Mouse (Mus musculus): Measurements from ENCODE around the gene Aff3. TPM values are rescaled to one million over a fixed set of nuclear protein-coding genes. Genes with fewer than 3 reads are reported as not detected.

The Aff3 gene
- polyA plus RNA-seq, 1 experiment from 2014 or later, result 1.5 TPM

- H3K4me1 ChIP-seq, result peaks cover 19% of the 10 kb centered on the region
- H3K27ac ChIP-seq, result 0 out of 2 replicates have a peak overlapping the region, but pooled peaks have one; percentile 10
- H3K4me2 ChIP-seq, result peak overlapping the region; percentile 79
- H3K4me3 ChIP-seq, result peak overlapping the region; percentile 60
- ATAC-seq, result 0 out of 2 replicates have a peak, but pooled peaks have one; percentile 27
- no peaks in the 10 kb centered on the region for H3K36me3 ChIP-seq
- no peaks in the 10 kb centered on the region for H3K9me3 ChIP-seq (replicated peaks)
- peak overlapping the region; percentile 41; the same call in 1 of the 2 replicates for H3K9ac ChIP-seq
- WGBS (ENCODE audit: insufficient replicate concordance), result 2% methylated on average over 52 of the region's 133 CpGs
- H3K27me3 ChIP-seq (replicated peaks), result peaks cover 75% of the 10 kb centered on the region
Observed at GRCm38 (mm10) chr1:38626739-38627661, 37.8 kb downstream of the Aff3 start.

GRCm38 (mm10) chr1:38626388-38626738 is 38.4 kb downstream of the Aff3 start:
- ATAC-seq, result no peak
- Histone ChIP-seq H3K9ac (no peak overlapping the region), H3K4me2 (peak overlapping the region; percentile 79), H3K27me3 (replicated peaks) (peaks cover 72% of the 10 kb centered on the region), H3K36me3 (no peaks in the 10 kb centered on the region), H3K4me1 (peaks cover 19% of the 10 kb centered on the region), H3K4me3 (peak overlapping the region; percentile 60), H3K9me3 (replicated peaks) (no peaks in the 10 kb centered on the region), H3K27ac (no peak overlapping the region)
- 7% methylated on average over 10 of the region's 10 CpGs for WGBS (ENCODE audit: insufficient replicate concordance)

GRCm38 (mm10) chr1:38621840-38622239 is 42.9 kb downstream of the Aff3 start:
- ATAC-seq, result no peak
- Histone ChIP-seq H3K36me3 (no peaks in the 10 kb centered on the region), H3K4me1 (peaks cover 8% of the 10 kb centered on the region), H3K27me3 (replicated peaks) (peaks cover 29% of the 10 kb centered on the region), H3K4me2 (no peak overlapping the region), H3K4me3 (no peak overlapping the region), H3K9ac (no peak overlapping the region), H3K27ac (no peak overlapping the region), H3K9me3 (replicated peaks) (no peaks in the 10 kb centered on the region)
- 50% methylated on average over 4 of the region's 4 CpGs for WGBS (ENCODE audit: insufficient replicate concordance)

- no peak overlapping the region for H3K9ac ChIP-seq
- no peaks in the 10 kb centered on the region for H3K9me3 ChIP-seq (replicated peaks)
- ATAC-seq, result no peak
- H3K27ac ChIP-seq, result no peak overlapping the region
- H3K4me3 ChIP-seq, result no peak overlapping the region
- no peaks in the 10 kb centered on the region for H3K4me1 ChIP-seq
- 69% methylated on average over 6 of the region's 6 CpGs for WGBS (ENCODE audit: insufficient replicate concordance)
- no peak overlapping the region for H3K4me2 ChIP-seq
- H3K36me3 ChIP-seq, result no peaks in the 10 kb centered on the region
- H3K27me3 ChIP-seq (replicated peaks), result peaks cover 16% of the 10 kb centered on the region
Observed at GRCm38 (mm10) chr1:38620401-38620800, 44.4 kb downstream of the Aff3 start.

GRCm38 (mm10) chr1:38606741-38607140 is 58.0 kb downstream of the Aff3 start:
- ATAC-seq, result no peak
- Histone ChIP-seq H3K27ac (no peak overlapping the region), H3K9ac (no peak overlapping the region), H3K4me3 (no peak overlapping the region), H3K36me3 (no peaks in the 10 kb centered on the region), H3K4me1 (no peaks in the 10 kb centered on the region), H3K4me2 (no peak overlapping the region), H3K27me3 (replicated peaks) (no peaks in the 10 kb centered on the region), H3K9me3 (replicated peaks) (no peaks in the 10 kb centered on the region)
- 71% methylated on average over 4 of the region's 4 CpGs for WGBS (ENCODE audit: insufficient replicate concordance)

GRCm38 (mm10) chr1:38605426-38605825 is 59.3 kb downstream of the Aff3 start:
- whole genome bisulfite sequencing (ENCODE audit: insufficient replicate concordance), result 70% methylated on average over 4 of the region's 4 CpGs
- Histone ChIP-seq H3K36me3 (no peaks in the 10 kb centered on the region), H3K9ac (no peak overlapping the region), H3K4me3 (no peak overlapping the region), H3K9me3 (replicated peaks) (no peaks in the 10 kb centered on the region), H3K27ac (no peak overlapping the region), H3K4me1 (no peaks in the 10 kb centered on the region), H3K4me2 (no peak overlapping the region), H3K27me3 (replicated peaks) (no peaks in the 10 kb centered on the region)
- ATAC-seq, result no peak

GRCm38 (mm10) chr1:38604611-38605010 is 60.1 kb downstream of the Aff3 start:
- no peak overlapping the region for H3K4me3 ChIP-seq
- H3K9ac ChIP-seq, result no peak overlapping the region
- H3K27me3 ChIP-seq (replicated peaks), result no peaks in the 10 kb centered on the region; the same call in 1 of the 2 replicates
- H3K9me3 ChIP-seq (replicated peaks), result no peaks in the 10 kb centered on the region
- 62% methylated on average over 7 of the region's 7 CpGs for WGBS (ENCODE audit: insufficient replicate concordance)
- no peak overlapping the region for H3K4me2 ChIP-seq
- no peak overlapping the region for H3K27ac ChIP-seq
- H3K36me3 ChIP-seq, result no peaks in the 10 kb centered on the region
- ATAC-seq, result no peak
- H3K4me1 ChIP-seq, result no peaks in the 10 kb centered on the region

- Histone ChIP-seq H3K4me1 (no peaks in the 10 kb centered on the region), H3K4me3 (no peak overlapping the region), H3K9ac (no peak overlapping the region), H3K4me2 (no peak overlapping the region), H3K27ac (no peak overlapping the region), H3K36me3 (no peaks in the 10 kb centered on the region), H3K27me3 (replicated peaks) (no peaks in the 10 kb centered on the region; the same call in 1 of the 2 replicates), H3K9me3 (replicated peaks) (no peaks in the 10 kb centered on the region)
- 46% methylated on average over 11 of the region's 11 CpGs for WGBS (ENCODE audit: insufficient replicate concordance)
- no peak for ATAC-seq
Observed at GRCm38 (mm10) chr1:38601802-38602508, 62.8 kb downstream of the Aff3 start.

- no peak overlapping the region for H3K9ac ChIP-seq
- no peak for ATAC-seq
- no peak overlapping the region for H3K4me3 ChIP-seq
- no peaks in the 10 kb centered on the region for H3K36me3 ChIP-seq
- no peak overlapping the region for H3K27ac ChIP-seq
- H3K27me3 ChIP-seq (replicated peaks), result no peaks in the 10 kb centered on the region; the same call in 1 of the 2 replicates
- no peak overlapping the region for H3K4me2 ChIP-seq
- H3K4me1 ChIP-seq, result no peaks in the 10 kb centered on the region
- 57% methylated on average over 3 of the region's 3 CpGs for WGBS (ENCODE audit: insufficient replicate concordance)
- H3K9me3 ChIP-seq (replicated peaks), result no peaks in the 10 kb centered on the region
Observed at GRCm38 (mm10) chr1:38595311-38595710, 69.4 kb downstream of the Aff3 start.

GRCm38 (mm10) chr1:38594766-38595165 is 70.0 kb downstream of the Aff3 start:
- Histone ChIP-seq H3K9me3 (replicated peaks) (no peaks in the 10 kb centered on the region), H3K9ac (no peak overlapping the region), H3K27ac (no peak overlapping the region), H3K36me3 (no peaks in the 10 kb centered on the region), H3K4me1 (no peaks in the 10 kb centered on the region), H3K4me3 (no peak overlapping the region), H3K27me3 (replicated peaks) (no peaks in the 10 kb centered on the region; the same call in 1 of the 2 replicates), H3K4me2 (no peak overlapping the region)
- no peak for ATAC-seq
- 54% methylated on average over 5 of the region's 5 CpGs for WGBS (ENCODE audit: insufficient replicate concordance)

- no peaks in the 10 kb centered on the region for H3K9me3 ChIP-seq (replicated peaks)
- no peak overlapping the region for H3K27ac ChIP-seq
- H3K4me2 ChIP-seq, result no peak overlapping the region
- ATAC-seq, result no peak
- H3K4me3 ChIP-seq, result no peak overlapping the region
- H3K36me3 ChIP-seq, result no peaks in the 10 kb centered on the region
- H3K9ac ChIP-seq, result no peak overlapping the region
- no peaks in the 10 kb centered on the region for H3K4me1 ChIP-seq
- 71% methylated on average over 8 of the region's 8 CpGs for WGBS (ENCODE audit: insufficient replicate concordance)
- no peaks in the 10 kb centered on the region for H3K27me3 ChIP-seq (replicated peaks)
Observed at GRCm38 (mm10) chr1:38591194-38591593, 73.6 kb downstream of the Aff3 start.

- no peaks in the 10 kb centered on the region for H3K9me3 ChIP-seq (replicated peaks)
- H3K4me3 ChIP-seq, result no peak overlapping the region
- no peak overlapping the region for H3K27ac ChIP-seq
- no peaks in the 10 kb centered on the region for H3K27me3 ChIP-seq (replicated peaks)
- no peak overlapping the region for H3K4me2 ChIP-seq
- H3K36me3 ChIP-seq, result no peaks in the 10 kb centered on the region
- H3K4me1 ChIP-seq, result no peaks in the 10 kb centered on the region
- WGBS (ENCODE audit: insufficient replicate concordance), result 67% methylated on average over 6 of the region's 6 CpGs
- no peak overlapping the region for H3K9ac ChIP-seq
- no peak for ATAC-seq
Observed at GRCm38 (mm10) chr1:38588741-38589140, 76.0 kb downstream of the Aff3 start.
